Mouse (Mus musculus) lung, postnatal 0 days (tissue): ENCODE measurements around the gene Snx1. TPM values are rescaled to one million over a fixed set of nuclear protein-coding genes. Genes with fewer than 3 reads are reported as not detected.
A peak's percentile ranks its signal among the peaks of the same experiment; 100 is the strongest.

ENCODE experiments used
- ATAC-seq: fragments of 200-750 bp; cut with Nextera tagmentation; 2 replicates; pipeline ENCODE4 v1.8.0; 2017; ENCODE audit warnings: moderate library complexity
- DNase-seq: peaks from one replicate; pipeline ENCODE4 v3.0.0-alpha.2; 2016; ENCODE audit warnings: low spot score
- H3K27ac ChIP-seq: fragments of 300-500 bp; sonication (generic); 2 replicates; pipeline ENCODE4 v1.5.1; 2014; ENCODE audit warnings: antibody characterized with exemption, mild to moderate bottlenecking, low read length, mixed read lengths
- H3K27me3 ChIP-seq: fragments of 300-500 bp; sonication (generic); replicated peaks from 2 replicates; pipeline ENCODE4 v1.6.1; 2014; ENCODE audit warnings: low read length, mixed read lengths; ENCODE audit not compliant: insufficient read depth
- H3K36me3 ChIP-seq: fragments of 300-500 bp; sonication (generic); 2 replicates; pipeline ENCODE4 v1.6.1; 2014; ENCODE audit warnings: low read length, mixed read lengths; ENCODE audit not compliant: insufficient read depth
- H3K4me1 ChIP-seq: fragments of 300-500 bp; sonication (generic); 2 replicates; pipeline ENCODE4 v1.6.1; 2014; ENCODE audit warnings: antibody characterized with exemption, low read depth, low read length, mixed read lengths; ENCODE audit not compliant: insufficient read depth
- H3K4me2 ChIP-seq: fragments of 300-500 bp; sonication (generic); replicated peaks from 2 replicates; pipeline ENCODE4 v1.6.1; 2014; ENCODE audit warnings: low read depth, mild to moderate bottlenecking, low read length, moderate library complexity, mixed read lengths
- H3K4me3 ChIP-seq: fragments of 300-500 bp; sonication (generic); 2 replicates; pipeline ENCODE4 v1.5.1; 2014; ENCODE audit warnings: low read depth, low read length
- H3K9ac ChIP-seq: fragments of 300-500 bp; sonication (generic); replicated peaks from 2 replicates; pipeline ENCODE4 v1.6.1; 2014; ENCODE audit warnings: low read depth, mild to moderate bottlenecking
- H3K9me3 ChIP-seq: fragments of 300-500 bp; sonication (generic); 2 replicates; pipeline ENCODE4 v1.6.1; 2016; ENCODE audit warnings: low read length, mixed read lengths
- CTCF ChIP-seq: IDR thresholded peaks from 2 replicates; pipeline ENCODE4 v1.5.1; 2016; ENCODE audit warnings: antibody characterized with exemption, mild to moderate bottlenecking
- EP300 ChIP-seq: IDR thresholded peaks from 2 replicates; pipeline ENCODE4 v1.6.1; 2016; ENCODE audit warnings: antibody characterized with exemption, mild to moderate bottlenecking, control low read depth
- WGBS: fragments of 180-500 bp; shearing (Covaris S2); extraction: QIAGEN DNeasy Blood & Tissue Kit; methylation state at CpG from one replicate; pipeline ENCODE4 v1.1.7; 2014; 5-methylcytosine and 5-hydroxymethylcytosine counted together
- polyA plus RNA-seq: library from polyadenylated mRNA; unstranded; fragments of >200 nt; fragmentation: Nextera tagmentation; extraction: Ambion mirVana; gene quantifications from 2 replicates; pipeline ENCODE4 v1.2.1, GENCODE M21; 2015

Gene Snx1
- polyA plus RNA-seq, 1 experiment from 2014 or later: 108 TPM

DNA sequence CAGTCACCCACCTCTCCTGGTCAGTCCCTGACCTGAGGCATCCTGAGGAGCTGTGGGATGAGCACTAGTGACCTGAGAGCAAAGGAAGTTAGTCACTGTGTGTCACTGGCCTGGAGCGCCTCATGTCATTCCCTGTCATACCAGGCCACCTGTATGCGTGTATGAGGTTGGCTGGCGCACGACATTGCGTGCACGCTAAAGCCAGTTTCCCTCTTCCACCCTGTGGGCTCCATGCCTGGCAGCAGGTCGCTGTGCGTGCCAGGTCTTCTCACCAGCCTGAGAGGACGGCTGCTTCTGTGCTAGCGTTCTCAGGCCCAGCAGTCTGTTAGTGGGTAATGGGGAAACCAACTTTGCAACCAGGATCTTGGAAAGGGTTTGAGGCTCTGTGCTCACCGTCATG, 62.1 kb downstream of the Snx1 start:
- no peak overlapping the region for H3K27ac ChIP-seq
- no peak overlapping the region for H3K9ac ChIP-seq
- 0 out of 2 replicates have a peak, but pooled peaks cover 3% of the 10 kb centered on the region for H3K27me3 ChIP-seq
- H3K4me1 ChIP-seq: peaks cover 14% of the 10 kb centered on the region
- TF ChIP-seq EP300 (no peak), CTCF (no peak)
- no peak overlapping the region for H3K4me3 ChIP-seq
- H3K9me3 ChIP-seq: no peaks in the 10 kb centered on the region
- no peak for DNase-seq
- H3K4me2 ChIP-seq: no peak overlapping the region
- WGBS: 93% methylated on average over 11 of the region's 11 CpGs
- H3K36me3 ChIP-seq: peaks cover 23% of the 10 kb centered on the region; the same call in 1 of the 2 replicates
- ATAC-seq: no peak

DNA sequence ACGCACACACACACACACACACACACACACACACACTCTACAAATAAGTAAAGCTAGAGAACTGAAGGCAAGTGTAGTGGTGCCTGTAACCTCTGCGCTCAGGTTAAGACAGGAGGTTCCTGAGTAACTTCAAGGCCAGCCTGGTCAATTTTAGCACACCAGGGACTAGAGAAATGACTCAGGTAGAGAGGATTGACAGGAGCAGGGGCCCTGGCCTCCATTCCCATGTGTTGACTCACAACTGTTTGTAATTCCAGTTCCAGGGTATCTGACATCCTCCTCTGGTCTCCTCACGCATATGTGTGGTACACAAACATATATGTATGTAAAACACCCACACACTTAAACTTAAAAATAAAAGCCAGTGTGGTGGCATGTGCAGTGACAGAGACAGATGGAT, 62.9 kb downstream of the Snx1 start:
- no peaks in the 10 kb centered on the region for H3K27me3 ChIP-seq
- H3K36me3 ChIP-seq: peaks cover 23% of the 10 kb centered on the region; the same call in 1 of the 2 replicates
- H3K4me1 ChIP-seq: peaks cover 8% of the 10 kb centered on the region; the same call in 1 of the 2 replicates
- H3K4me3 ChIP-seq: no peak overlapping the region
- WGBS: 89% methylated on average over 3 of the region's 3 CpGs
- no peak overlapping the region for H3K27ac ChIP-seq
- H3K9me3 ChIP-seq: no peaks in the 10 kb centered on the region
- H3K9ac ChIP-seq: no peak overlapping the region
- H3K4me2 ChIP-seq: no peak overlapping the region
- DNase-seq: no peak
- no peak for ATAC-seq
- TF ChIP-seq EP300 (no peak), CTCF (no peak)

DNA sequence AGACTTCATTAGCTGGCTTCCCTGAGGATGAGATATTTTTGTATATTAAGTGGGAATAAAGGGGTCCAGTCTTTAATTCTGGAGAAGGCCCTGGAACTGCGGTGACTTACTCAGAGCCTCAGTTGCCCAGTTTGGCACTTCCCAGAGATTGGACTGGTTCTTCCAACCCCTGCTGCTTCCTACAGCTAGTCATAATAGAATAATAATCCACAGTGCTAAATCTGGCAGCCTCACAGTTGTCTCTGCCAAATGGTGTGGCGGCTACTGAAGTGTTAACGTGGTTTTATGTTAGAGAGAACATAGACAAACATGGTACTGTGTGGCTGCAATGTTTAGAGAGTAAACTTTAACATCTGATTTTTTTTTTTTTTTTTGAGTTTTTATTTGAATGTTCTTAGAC, 64.7 kb downstream of the Snx1 start:
- H3K4me3 ChIP-seq: no peak overlapping the region

DNA sequence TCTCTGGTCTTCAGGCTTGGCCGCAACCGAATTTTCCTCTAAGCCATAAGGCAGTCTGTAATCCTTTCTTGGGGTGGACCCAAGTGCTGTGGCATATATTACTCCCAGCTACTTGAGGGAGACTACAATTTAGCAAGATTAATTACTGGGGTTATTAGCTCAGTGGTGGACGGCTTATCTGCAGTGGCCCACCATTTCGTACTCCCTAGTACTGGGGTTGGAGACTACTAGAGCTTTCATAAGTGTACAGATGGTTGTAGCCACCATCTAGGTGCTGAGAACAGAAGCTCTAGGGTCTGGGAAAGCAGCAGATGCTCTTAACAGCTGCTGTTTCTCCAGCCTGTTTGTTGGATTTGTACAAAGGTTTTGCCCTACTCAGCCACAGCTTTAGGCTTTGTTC, 65.4 kb downstream of the Snx1 start:
- Histone ChIP-seq H3K4me2 (peak overlapping the region; percentile 72), H3K9me3 (no peaks in the 10 kb centered on the region), H3K9ac (peak overlapping the region; percentile 78), H3K4me1 (peaks cover 8% of the 10 kb centered on the region; the same call in 1 of the 2 replicates), H3K4me3 (peak overlapping the region; percentile 77), H3K36me3 (peaks cover 9% of the 10 kb centered on the region; the same call in 1 of the 2 replicates), H3K27ac (no peak overlapping the region), H3K27me3 (no peaks in the 10 kb centered on the region)
- no peak for ATAC-seq
- DNase-seq: no peak
- WGBS: 5% methylated on average over 4 of the region's 4 CpGs
- TF ChIP-seq CTCF: no peak
- TF ChIP-seq EP300: no peak

More for the DNA sequence above, 64.7 kb downstream of the Snx1 start:
- DNase-seq (no peak), ATAC-seq (no peak)
- WGBS: 59% methylated on average over 3 of the region's 3 CpGs
- H3K4me2 ChIP-seq: 0 out of 2 replicates have a peak overlapping the region, but pooled peaks have one; percentile 72
- no peak for TF ChIP-seq CTCF
- no peak for TF ChIP-seq EP300
- no peaks in the 10 kb centered on the region for H3K27me3 ChIP-seq
- H3K27ac ChIP-seq: no peak overlapping the region
- H3K36me3 ChIP-seq: peaks cover 16% of the 10 kb centered on the region; the same call in 1 of the 2 replicates
- no peak overlapping the region for H3K9ac ChIP-seq
- H3K4me1 ChIP-seq: peaks cover 8% of the 10 kb centered on the region; the same call in 1 of the 2 replicates
- no peaks in the 10 kb centered on the region for H3K9me3 ChIP-seq

DNA sequence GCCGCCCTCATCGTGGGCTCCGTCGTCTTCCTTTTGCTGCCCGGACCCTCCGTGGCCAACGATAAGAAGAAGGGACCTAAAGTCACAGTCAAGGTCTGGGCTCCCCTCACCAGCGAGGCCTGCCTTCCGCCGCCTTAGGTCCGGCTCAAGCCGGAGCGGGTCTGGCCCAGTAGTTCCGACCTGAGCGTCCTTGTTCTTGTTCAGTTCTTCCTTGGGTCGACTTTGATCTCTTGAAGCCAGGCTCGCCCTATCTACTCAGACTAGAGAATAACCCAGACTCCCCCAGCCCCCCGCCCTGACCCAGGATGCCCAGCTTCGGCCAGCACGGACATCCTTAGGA, 66.1 kb downstream of the Snx1 start:
- ATAC-seq: peak; percentile 70
- TF ChIP-seq EP300: no peak
- no peak for TF ChIP-seq CTCF
- under 1% methylated on average over 20 of the region's 20 CpGs for WGBS

DNA sequence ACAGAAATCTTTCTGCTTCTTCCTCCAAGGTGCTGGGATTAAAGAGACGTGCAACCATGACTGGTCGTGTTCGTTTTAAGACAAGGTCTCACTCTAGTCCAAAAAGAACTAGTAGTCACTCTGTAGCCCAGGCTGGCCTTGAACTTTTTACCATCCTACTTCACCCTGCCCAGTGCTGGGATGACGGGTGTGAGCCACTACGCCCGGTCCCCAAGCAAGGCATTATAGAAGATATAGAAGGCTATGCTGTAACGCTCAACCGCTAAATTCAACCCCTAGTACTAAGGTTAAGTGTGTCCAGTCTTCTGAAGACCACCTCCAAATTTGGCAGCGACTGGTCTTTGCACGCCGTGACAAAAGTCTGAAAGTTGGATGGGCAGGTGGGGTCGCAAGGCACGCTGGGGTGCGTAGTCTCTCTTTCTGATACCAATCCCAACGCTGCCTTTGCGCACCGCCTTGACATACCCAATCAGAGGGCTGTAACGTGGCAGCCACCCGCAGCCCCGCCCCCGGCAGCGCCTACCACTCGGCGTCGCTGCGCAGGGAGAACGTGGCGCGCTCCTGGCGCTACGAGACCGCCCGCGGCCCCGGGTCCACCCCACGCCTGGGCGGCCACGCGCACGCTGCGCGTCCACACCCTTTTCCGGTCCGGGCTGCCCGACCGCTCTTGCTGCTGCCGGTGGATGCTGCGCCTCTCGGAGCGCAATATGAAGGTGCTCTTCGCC, 66.6 kb downstream of the Snx1 start, which contains the start of gene Ppib:
Gene Ppib, plus strand, starts transcription at position 640 of the 725 bp plus-strand sequence.
- ATAC-seq (peak; percentile 100), DNase-seq (peak; percentile 99)
- H3K27ac ChIP-seq: peak within 1 kb of the TSS; percentile 86
- H3K9ac ChIP-seq: peak within 1 kb of the TSS; percentile 78
- no peaks in the 10 kb centered on the region for H3K9me3 ChIP-seq
- H3K27me3 ChIP-seq: no peaks in the 10 kb centered on the region
- peak; percentile 48 for TF ChIP-seq CTCF
- no peak for TF ChIP-seq EP300
- peaks cover 7% of the 10 kb centered on the region; the same call in 1 of the 2 replicates for H3K36me3 ChIP-seq
- H3K4me2 ChIP-seq: peak within 1 kb of the TSS; percentile 72
- WGBS: 2% methylated on average over 41 of the region's 51 CpGs
- H3K4me1 ChIP-seq: peaks cover 8% of the 10 kb centered on the region; the same call in 1 of the 2 replicates
- H3K4me3 ChIP-seq: peak within 1 kb of the TSS; percentile 77

More for the DNA sequence above, 66.1 kb downstream of the Snx1 start:
- peak overlapping the region; percentile 72 for H3K4me2 ChIP-seq
- H3K4me3 ChIP-seq: peak overlapping the region; percentile 77
- H3K27ac ChIP-seq: peak overlapping the region; percentile 86
- H3K36me3 ChIP-seq: peaks cover 7% of the 10 kb centered on the region; the same call in 1 of the 2 replicates
- peak overlapping the region; percentile 78 for H3K9ac ChIP-seq
- no peaks in the 10 kb centered on the region for H3K9me3 ChIP-seq
- DNase-seq: no peak
- H3K27me3 ChIP-seq: no peaks in the 10 kb centered on the region
- peaks cover 8% of the 10 kb centered on the region; the same call in 1 of the 2 replicates for H3K4me1 ChIP-seq
